Mouse (Mus musculus): ENCODE results near the gene Anapc4. TPM values are rescaled to one million over a fixed set of nuclear protein-coding genes. Genes with fewer than 3 reads are reported as not detected.

The Anapc4 gene
- polyA plus RNA-seq, 1 experiment from 2014 or later, result 125 TPM

GRCm38 (mm10) chr5:52868918-52869703 lies 35.3 kb downstream of the Anapc4 start:
- Histone ChIP-seq H3K4me1 (replicated peaks) (peaks cover 13% of the 10 kb centered on the region), H3K27me3 (no peaks in the 10 kb centered on the region), H3K4me3 (replicated peaks) (no peak overlapping the region), H3K4me2 (no peak overlapping the region), H3K9ac (replicated peaks) (no peak overlapping the region), H3K9me3 (no peaks in the 10 kb centered on the region), H3K36me3 (peaks cover 46% of the 10 kb centered on the region), H3K27ac (peak overlapping the region; percentile 78)
- 50% methylated on average over 12 of the region's 12 CpGs for WGBS
- peak; percentile 18; the same call in 1 of the 2 replicates for ATAC-seq (ENCODE audit: insufficient number of reproducible peaks, insufficient read depth, low FRiP score, low TSS enrichment, low read depth)

- Histone ChIP-seq H3K36me3 (peaks cover 23% of the 10 kb centered on the region), H3K4me1 (replicated peaks) (peaks cover 13% of the 10 kb centered on the region), H3K4me2 (no peak overlapping the region), H3K4me3 (replicated peaks) (no peak overlapping the region), H3K9me3 (no peaks in the 10 kb centered on the region), H3K27me3 (no peaks in the 10 kb centered on the region), H3K9ac (replicated peaks) (no peak overlapping the region), H3K27ac (no peak overlapping the region)
- no peak for ATAC-seq (ENCODE audit: insufficient number of reproducible peaks, insufficient read depth, low FRiP score, low TSS enrichment, low read depth)
- 20% methylated on average over 1 of the region's 1 CpGs for WGBS
Observed at GRCm38 (mm10) chr5:52871461-52871860, 37.6 kb downstream of the Anapc4 start.

GRCm38 (mm10) chr5:52871986-52872385 lies 38.2 kb downstream of the Anapc4 start:
- peaks cover 13% of the 10 kb centered on the region for H3K4me1 ChIP-seq (replicated peaks)
- H3K4me3 ChIP-seq (replicated peaks), result no peak overlapping the region
- H3K9ac ChIP-seq (replicated peaks), result no peak overlapping the region
- WGBS, result 96% methylated on average over 13 of the region's 13 CpGs
- no peak overlapping the region for H3K4me2 ChIP-seq
- no peak overlapping the region for H3K27ac ChIP-seq
- H3K36me3 ChIP-seq, result peaks cover 19% of the 10 kb centered on the region
- no peaks in the 10 kb centered on the region for H3K27me3 ChIP-seq
- no peaks in the 10 kb centered on the region for H3K9me3 ChIP-seq
- ATAC-seq (ENCODE audit: insufficient number of reproducible peaks, insufficient read depth, low FRiP score, low TSS enrichment, low read depth), result no peak

- Histone ChIP-seq H3K9ac (replicated peaks) (no peak overlapping the region), H3K27me3 (no peaks in the 10 kb centered on the region; the same call in none of the 2 replicates), H3K4me3 (replicated peaks) (no peak overlapping the region), H3K4me2 (peak overlapping the region; percentile 27), H3K9me3 (peaks cover 2% of the 10 kb centered on the region; the same call in 1 of the 2 replicates), H3K36me3 (no peaks in the 10 kb centered on the region), H3K4me1 (replicated peaks) (no peaks in the 10 kb centered on the region), H3K27ac (no peak overlapping the region)
- WGBS, result 4% methylated on average over 8 of the region's 14 CpGs
- ATAC-seq (ENCODE audit: insufficient number of reproducible peaks, insufficient read depth, low FRiP score, low TSS enrichment, low read depth), result 0 out of 2 replicates have a peak, but pooled peaks have one; percentile 77
Observed at GRCm38 (mm10) chr5:52878847-52879246, 45.0 kb downstream of the Anapc4 start.

- Histone ChIP-seq H3K9me3 (peaks cover 2% of the 10 kb centered on the region; the same call in 1 of the 2 replicates), H3K4me2 (no peak overlapping the region), H3K4me1 (replicated peaks) (no peaks in the 10 kb centered on the region), H3K36me3 (no peaks in the 10 kb centered on the region), H3K9ac (replicated peaks) (no peak overlapping the region), H3K27ac (no peak overlapping the region), H3K27me3 (no peaks in the 10 kb centered on the region; the same call in none of the 2 replicates), H3K4me3 (replicated peaks) (no peak overlapping the region)
- 89% methylated on average over 6 of the region's 6 CpGs for WGBS
- ATAC-seq (ENCODE audit: insufficient number of reproducible peaks, insufficient read depth, low FRiP score, low TSS enrichment, low read depth), result no peak
Observed at GRCm38 (mm10) chr5:52879926-52880325, 46.1 kb downstream of the Anapc4 start.

GRCm38 (mm10) chr5:52882446-52882845 lies 48.6 kb downstream of the Anapc4 start:
- Histone ChIP-seq H3K27me3 (no peaks in the 10 kb centered on the region; the same call in none of the 2 replicates), H3K4me3 (replicated peaks) (no peak overlapping the region), H3K36me3 (no peaks in the 10 kb centered on the region), H3K4me1 (replicated peaks) (no peaks in the 10 kb centered on the region), H3K9me3 (peaks cover 9% of the 10 kb centered on the region), H3K4me2 (no peak overlapping the region), H3K9ac (replicated peaks) (no peak overlapping the region), H3K27ac (no peak overlapping the region)
- no peak for ATAC-seq (ENCODE audit: insufficient number of reproducible peaks, insufficient read depth, low FRiP score, low TSS enrichment, low read depth)
- 49% methylated on average over 2 of the region's 2 CpGs for WGBS

GRCm38 (mm10) chr5:52887085-52887484 lies 53.3 kb downstream of the Anapc4 start:
- ATAC-seq (ENCODE audit: insufficient number of reproducible peaks, insufficient read depth, low FRiP score, low TSS enrichment, low read depth), result no peak

GRCm38 (mm10) chr5:52889919-52890318 lies 56.1 kb downstream of the Anapc4 start:
- no peak overlapping the region for H3K4me3 ChIP-seq (replicated peaks)
- no peaks in the 10 kb centered on the region for H3K27me3 ChIP-seq
- no peak for ATAC-seq (ENCODE audit: insufficient number of reproducible peaks, insufficient read depth, low FRiP score, low TSS enrichment, low read depth)
- no peaks in the 10 kb centered on the region for H3K4me1 ChIP-seq (replicated peaks)
- H3K36me3 ChIP-seq, result no peaks in the 10 kb centered on the region
- H3K9me3 ChIP-seq, result peaks cover 11% of the 10 kb centered on the region
- no peak overlapping the region for H3K4me2 ChIP-seq
- no peak overlapping the region for H3K9ac ChIP-seq (replicated peaks)
- no peak overlapping the region for H3K27ac ChIP-seq
- 84% methylated on average over 7 of the region's 7 CpGs for WGBS

More at GRCm38 (mm10) chr5:52887085-52887484, 53.3 kb downstream of the Anapc4 start:
- H3K27me3 ChIP-seq, result no peaks in the 10 kb centered on the region; the same call in 1 of the 2 replicates
- no peak overlapping the region for H3K9ac ChIP-seq (replicated peaks)
- peaks cover 11% of the 10 kb centered on the region for H3K9me3 ChIP-seq
- no peaks in the 10 kb centered on the region for H3K36me3 ChIP-seq
- H3K4me2 ChIP-seq, result no peak overlapping the region
- no peak overlapping the region for H3K4me3 ChIP-seq (replicated peaks)
- 58% methylated on average over 12 of the region's 12 CpGs for WGBS
- H3K27ac ChIP-seq, result no peak overlapping the region
- no peaks in the 10 kb centered on the region for H3K4me1 ChIP-seq (replicated peaks)

GRCm38 (mm10) chr5:52891949-52892835 lies 58.4 kb downstream of the Anapc4 start:
- Histone ChIP-seq H3K9me3 (peaks cover 4% of the 10 kb centered on the region; the same call in 1 of the 2 replicates), H3K4me3 (replicated peaks) (no peak overlapping the region), H3K4me1 (replicated peaks) (no peaks in the 10 kb centered on the region), H3K27me3 (no peaks in the 10 kb centered on the region), H3K4me2 (no peak overlapping the region), H3K36me3 (no peaks in the 10 kb centered on the region), H3K9ac (replicated peaks) (no peak overlapping the region), H3K27ac (no peak overlapping the region)
- no peak for ATAC-seq (ENCODE audit: insufficient number of reproducible peaks, insufficient read depth, low FRiP score, low TSS enrichment, low read depth)
- 78% methylated on average over 12 of the region's 12 CpGs for WGBS

GRCm38 (mm10) chr5:52893938-52894337 lies 60.1 kb downstream of the Anapc4 start:
- no peaks in the 10 kb centered on the region for H3K4me1 ChIP-seq (replicated peaks)
- H3K4me2 ChIP-seq, result no peak overlapping the region
- ATAC-seq (ENCODE audit: insufficient number of reproducible peaks, insufficient read depth, low FRiP score, low TSS enrichment, low read depth), result no peak
- H3K4me3 ChIP-seq (replicated peaks), result no peak overlapping the region
- no peak overlapping the region for H3K27ac ChIP-seq
- no peaks in the 10 kb centered on the region for H3K27me3 ChIP-seq
- H3K9me3 ChIP-seq, result peaks cover 4% of the 10 kb centered on the region; the same call in 1 of the 2 replicates
- H3K36me3 ChIP-seq, result no peaks in the 10 kb centered on the region
- no peak overlapping the region for H3K9ac ChIP-seq (replicated peaks)
- 81% methylated on average over 5 of the region's 5 CpGs for WGBS

GRCm38 (mm10) chr5:52904246-52904645 lies 70.4 kb downstream of the Anapc4 start:
- no peaks in the 10 kb centered on the region for H3K9me3 ChIP-seq
- no peak overlapping the region for H3K9ac ChIP-seq (replicated peaks)
- 14% methylated on average over 4 of the region's 4 CpGs for WGBS
- no peak for ATAC-seq (ENCODE audit: insufficient number of reproducible peaks, insufficient read depth, low FRiP score, low TSS enrichment, low read depth)
- H3K4me2 ChIP-seq, result no peak overlapping the region
- H3K27ac ChIP-seq, result 0 out of 2 replicates have a peak overlapping the region, but pooled peaks have one; percentile 26
- no peaks in the 10 kb centered on the region for H3K27me3 ChIP-seq
- H3K36me3 ChIP-seq, result no peaks in the 10 kb centered on the region
- H3K4me3 ChIP-seq (replicated peaks), result no peak overlapping the region
- peaks cover 5% of the 10 kb centered on the region for H3K4me1 ChIP-seq (replicated peaks)
